Mouse (Mus musculus) heart, adult 2 months (tissue): ENCODE data around the gene Gpr135.

ENCODE experiments used
- CTCF ChIP-seq: fragments of 200-600 bp; IDR thresholded peaks from 2 replicates; pipeline ENCODE4 v1.8.1; 2022; ENCODE audit warnings: antibody characterized with exemption, mild to moderate bottlenecking, moderate library complexity
- EP300 ChIP-seq: fragments of 200-500 bp; IDR thresholded peaks from 2 replicates; pipeline ENCODE4 v1.6.1; 2011; ENCODE audit warnings: low read depth, low read length, control low read depth; ENCODE audit not compliant: insufficient read depth
- POLR2A ChIP-seq: fragments of 200-500 bp; IDR thresholded peaks from 2 replicates; pipeline ENCODE4 v1.6.1; 2011; ENCODE audit warnings: mild to moderate bottlenecking, low read depth, low read length, control low read depth; ENCODE audit not compliant: insufficient read depth

- no peak for TF ChIP-seq CTCF
- no peak for TF ChIP-seq POLR2A
- TF ChIP-seq EP300, result no peak
Measured at GRCm38 (mm10) chr12:72039501-72039900, 31.4 kb downstream of the Gpr135 start.
